Mouse (Mus musculus) regulatory T cell (primary cell): ENCODE measurements at regions not wholly inside any gene's neighbourhood (a gene's known extent, or its start where the extent isn't known, plus 50 kb on each side); places are given as distances from the start of the nearest gene placed in this dataset.

ENCODE experiments used
- in situ Hi-C: fragments of 300-600 bp; cut with MboI, MseI; formaldehyde crosslinking; loops from one replicate; pipeline ENCODE4 v1.15.1; 2025; ENCODE audit warnings: high pct_unique_total_duplicates

DNA sequence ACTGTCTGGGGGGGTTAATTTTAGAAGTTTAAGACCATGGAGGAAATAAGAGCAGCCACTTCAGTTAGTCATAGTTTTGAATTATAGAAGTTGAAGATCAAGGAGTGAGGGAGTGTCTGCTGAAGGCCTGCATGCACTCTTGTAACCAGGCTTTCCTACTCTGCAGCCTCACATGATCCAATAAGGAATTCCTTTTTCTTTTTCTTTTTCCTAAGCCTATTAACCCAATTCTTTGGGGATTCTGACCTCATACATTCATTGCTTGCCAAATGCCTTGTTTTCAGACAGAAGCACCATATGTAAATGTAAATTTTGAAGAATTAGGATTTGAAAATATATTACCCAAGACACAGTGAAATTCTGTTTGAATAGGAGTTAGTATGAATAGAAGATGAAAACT, 685.9 kb upstream of the Rgs18 start:
- in situ Hi-C loops = loop anchor here (10.0 kb wide), 1 partner anchor 1334 kb away; no protein-coding TSS in a partner anchor

DNA sequence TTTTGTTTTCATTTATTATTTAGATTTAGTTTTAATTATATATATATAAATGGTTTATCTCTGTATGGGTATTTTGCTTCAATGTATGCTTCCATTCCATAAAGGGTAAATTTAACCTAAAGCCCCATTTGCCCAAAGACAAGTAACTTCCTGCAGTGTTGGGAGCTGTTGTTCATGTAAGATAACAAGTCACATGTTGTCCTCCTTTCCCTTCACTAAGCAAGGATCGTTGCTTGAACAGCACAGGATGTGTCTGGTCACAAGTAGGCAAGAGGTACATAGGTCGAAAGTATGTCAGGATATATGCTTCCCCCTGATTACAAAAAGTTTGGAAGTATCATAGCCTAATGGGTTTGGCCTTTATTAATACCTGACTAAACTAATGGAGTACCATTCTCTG, 680.3 kb upstream of the Rgs18 start:
- in situ Hi-C loops = no loop called here
